Mouse (Mus musculus) spleen, adult 12 weeks (tissue): Measurements from ENCODE around the gene Vwa7.
"Not testable (repeated sequence)": the region's sequence is repeated elsewhere in the genome, so short reads cannot be mapped to it uniquely, and the experiment has no call there.

ENCODE experiments used
- DNase-seq: peaks from one replicate; pipeline ENCODE4 v3.0.0; 2022; ENCODE audit warnings: low spot score

Gene Vwa7

DNA sequence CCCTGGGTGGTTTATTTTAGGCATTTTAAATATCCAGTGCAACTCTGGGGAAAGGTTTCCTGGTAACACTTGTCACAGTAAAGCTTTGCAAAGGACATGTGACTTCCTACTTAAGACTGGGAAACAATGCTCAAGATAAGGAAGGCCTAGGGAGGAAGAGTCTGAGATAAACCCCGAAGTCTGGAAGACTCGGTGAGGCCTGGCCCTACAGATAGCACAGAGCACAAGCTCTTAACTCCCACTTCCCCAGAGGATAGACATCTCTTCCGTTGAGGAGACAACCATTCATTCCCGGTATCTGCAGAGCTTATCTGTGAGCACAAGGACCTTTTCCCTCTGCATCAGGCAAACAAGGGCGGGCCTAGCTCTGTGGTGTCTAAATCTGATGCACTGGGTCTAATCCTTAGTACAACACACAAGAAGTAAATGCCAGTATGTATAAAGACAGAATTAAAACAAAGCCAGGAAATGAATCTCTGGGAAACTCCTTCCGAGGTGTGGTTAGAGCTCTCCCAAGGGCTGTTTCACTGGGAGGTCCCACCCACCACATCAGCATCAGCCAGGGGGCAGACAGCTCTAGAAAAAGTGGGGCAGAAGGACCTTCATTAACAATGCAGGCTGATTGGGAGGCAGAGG is 5.6 kb downstream of the Vwa7 start:
- DNase-seq, result no peak

DNA sequence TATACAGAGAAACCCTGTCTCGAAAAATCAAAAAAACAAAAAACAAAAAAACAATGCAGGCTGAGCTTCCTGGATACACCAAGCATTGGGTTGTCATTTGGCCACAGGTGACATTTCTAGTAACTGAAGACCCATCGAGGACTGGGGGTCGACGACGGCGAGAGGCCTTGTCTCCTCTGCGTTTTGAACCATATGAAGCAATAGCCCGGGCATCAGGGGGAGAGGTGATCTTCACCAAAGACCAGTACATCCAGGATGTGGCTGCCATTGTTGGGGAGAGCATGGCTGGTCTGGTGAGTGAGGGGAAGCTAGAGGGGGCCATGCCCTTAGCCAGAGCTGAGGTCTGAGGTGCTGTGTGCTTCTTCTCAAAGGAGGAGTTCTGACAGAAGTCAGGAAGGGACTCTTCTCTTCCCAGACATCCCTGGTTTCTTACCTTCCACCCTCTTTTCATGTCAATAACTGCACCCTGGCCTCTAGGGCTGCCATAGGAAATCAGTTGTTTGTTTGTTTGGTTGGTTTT is 6.2 kb downstream of the Vwa7 start:
- DNase-seq, result no peak

DNA sequence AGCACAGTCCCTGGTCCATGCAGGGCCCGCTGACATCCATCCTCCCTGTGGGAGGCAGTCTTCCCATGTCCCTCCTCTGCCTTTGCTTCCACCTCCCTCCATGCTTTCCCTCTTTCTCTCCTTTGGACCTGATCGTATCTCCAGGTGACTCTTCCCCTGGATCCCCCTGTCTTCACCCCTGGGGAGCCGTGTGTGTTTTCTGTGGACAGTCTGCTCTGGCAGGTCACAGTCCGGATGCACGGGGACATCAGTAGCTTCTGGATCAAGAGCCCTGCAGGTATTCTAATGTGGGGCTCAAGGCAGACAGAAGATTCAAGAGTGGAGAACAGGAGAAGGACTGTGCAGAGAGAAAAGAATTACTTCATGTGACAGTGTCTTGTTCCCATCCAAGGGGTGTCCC is 6.8 kb downstream of the Vwa7 start:
- DNase-seq, result no peak

DNA sequence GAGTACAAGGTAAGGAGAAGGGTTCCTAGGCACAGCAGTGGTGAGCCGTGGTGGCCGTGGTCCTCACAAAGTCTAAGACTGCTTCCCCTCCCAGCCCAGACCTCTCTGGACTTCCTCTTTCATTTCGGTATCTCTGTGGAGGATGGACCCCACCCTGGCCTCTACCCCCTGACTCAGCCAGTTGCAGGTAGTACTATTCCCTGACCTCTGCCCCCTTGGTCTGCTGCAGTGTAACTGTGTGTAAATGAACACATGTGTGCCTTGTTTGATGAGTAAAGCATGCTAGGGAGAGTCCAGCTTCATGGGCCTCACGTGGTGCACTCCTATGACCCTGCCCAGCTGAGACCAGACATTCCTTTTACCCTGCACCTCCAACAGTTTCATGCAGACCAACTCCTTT is 7.4 kb downstream of the Vwa7 start:
- DNase-seq, result no peak

DNA sequence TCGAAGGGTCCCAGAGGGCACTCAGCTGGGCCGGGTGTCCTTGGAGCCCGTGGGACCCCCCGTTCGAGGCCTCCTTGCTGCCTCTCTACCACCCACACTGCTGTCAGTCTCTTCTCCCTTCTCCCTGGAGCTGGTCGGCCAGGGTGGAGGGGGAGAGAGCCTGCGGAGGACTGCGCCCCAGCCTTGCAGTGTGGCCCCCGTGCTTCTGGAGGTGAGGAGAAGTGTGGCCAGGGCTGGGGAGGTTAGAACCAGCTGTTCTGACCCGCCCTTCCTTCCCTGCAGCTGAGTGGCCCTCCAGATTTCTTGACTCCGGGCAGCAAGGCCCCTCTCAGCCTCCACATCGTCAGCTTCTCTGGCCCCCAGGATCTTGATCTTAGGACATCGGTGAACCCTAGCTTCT is 7.9 kb downstream of the Vwa7 start:
- DNase-seq, result no peak

DNA sequence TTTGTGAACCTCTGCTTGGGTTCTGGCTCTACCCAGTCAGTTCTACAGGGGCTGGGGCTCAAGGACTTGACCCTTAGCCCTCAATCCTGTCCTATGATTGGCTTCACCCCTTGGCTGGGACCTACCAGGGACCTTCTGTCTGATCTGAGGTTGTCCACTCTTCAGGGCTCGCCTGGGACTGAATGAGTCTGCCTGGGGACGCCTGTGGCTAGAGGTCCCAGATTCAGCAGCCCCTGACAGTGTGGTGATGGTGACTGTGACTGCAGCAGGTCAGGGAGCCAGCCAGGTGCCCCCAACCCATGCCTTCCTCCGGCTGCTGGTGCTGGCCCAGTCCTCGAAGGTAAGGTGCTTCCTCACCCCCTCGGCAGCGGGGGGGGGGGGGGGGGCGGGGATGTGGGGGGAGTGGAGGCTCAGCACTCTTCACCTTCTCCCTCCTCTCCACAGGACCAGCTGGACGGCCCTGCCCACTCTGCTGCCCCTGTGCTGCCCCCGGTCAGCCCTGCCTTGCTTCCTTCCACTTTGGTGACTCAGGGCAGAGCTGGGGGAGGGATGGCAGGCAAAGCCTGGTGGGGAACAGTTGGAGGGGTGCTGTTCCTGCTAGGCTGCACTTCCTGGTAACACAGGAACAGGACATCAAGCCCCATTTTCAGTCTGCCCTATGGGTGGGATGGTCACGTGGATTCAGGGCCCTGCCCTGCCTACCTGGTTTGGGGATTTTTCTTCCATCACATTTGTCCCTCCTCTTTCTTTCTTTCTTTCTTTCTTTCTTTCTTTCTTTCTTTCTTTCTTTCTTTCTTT is 8.5 kb downstream of the Vwa7 start:
- no peak for DNase-seq

DNA sequence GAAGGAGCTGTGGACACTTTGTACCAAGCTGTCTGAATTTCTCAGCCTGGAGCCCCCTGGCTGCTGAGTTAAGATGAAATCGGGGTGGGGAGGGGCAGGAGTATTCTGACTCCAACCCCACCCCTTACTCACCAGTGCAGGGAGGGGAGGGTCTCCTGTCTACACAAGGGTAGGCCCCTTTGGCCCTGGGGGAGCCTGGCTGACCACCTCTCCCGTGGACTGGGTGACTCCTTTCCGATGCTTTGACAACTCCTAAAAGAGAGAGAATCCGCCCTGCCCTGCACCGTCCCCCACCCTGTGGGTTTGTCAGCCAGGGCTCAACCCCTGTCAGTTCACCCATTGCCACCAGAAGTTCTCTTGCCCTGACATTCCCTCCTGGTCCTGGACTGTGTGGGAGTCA is 9.8 kb downstream of the Vwa7 start:
- no peak for DNase-seq

DNA sequence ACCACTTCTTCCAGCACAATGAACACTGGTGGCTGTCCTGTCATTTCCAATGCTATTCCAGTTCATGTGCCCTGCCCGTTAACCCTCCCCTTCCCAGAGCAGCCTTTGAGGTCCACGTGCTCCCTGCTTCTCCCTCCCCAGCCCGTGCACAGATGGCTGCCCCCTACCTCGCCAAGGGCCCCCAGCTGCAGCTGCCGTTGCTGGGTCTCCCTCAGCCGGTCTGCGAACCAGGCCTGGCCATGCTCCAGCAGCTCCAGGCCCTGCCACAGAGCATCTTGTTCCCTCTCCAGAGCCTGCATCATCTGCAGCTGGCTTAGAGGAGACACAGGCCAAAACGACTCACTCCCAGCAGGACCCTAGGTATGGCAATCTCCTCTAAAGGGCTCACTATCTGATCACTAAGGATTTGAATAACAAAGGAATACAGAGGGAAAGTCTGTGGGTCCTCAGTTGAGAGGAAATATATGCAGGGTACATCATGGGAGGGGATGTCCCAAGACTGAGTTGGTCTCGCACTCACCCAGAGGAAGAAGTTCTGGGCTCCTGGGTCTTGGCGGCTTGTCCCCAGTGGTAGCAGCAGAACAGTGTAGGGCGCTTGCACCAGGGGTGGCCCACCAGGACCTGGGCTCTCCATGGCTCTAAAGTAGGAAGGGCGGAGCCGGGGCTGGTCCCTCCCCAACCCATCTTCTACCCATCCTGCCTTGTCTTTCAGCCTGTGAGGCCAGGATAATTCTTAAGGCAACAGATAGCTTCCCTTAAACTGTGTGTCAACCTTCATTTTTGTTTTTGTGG is 11.1 kb downstream of the Vwa7 start, which contains the start of gene Sapcd1:
TSS of gene Sapcd1 (minus strand) at position 740 of the 792 bp plus-strand sequence.
- DNase-seq, result no peak

DNA sequence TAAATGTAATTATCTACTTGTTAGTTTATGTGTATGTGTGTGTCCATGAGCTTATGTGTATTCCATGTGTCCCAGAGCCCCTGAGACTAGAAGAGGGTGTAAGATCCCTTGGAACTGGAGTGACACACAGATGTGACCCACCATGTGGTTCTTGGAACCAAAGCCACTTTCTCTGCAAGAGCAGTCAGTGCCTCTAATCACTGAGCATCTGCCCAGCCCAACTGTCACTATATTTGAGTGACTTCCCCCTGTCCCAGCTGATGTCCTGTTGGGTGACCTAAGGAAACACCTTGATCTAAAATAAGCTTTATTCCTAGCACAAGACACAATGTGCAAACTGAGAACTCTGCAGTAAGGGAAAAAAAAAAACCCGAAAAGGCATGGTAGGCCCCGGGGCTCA is 11.9 kb downstream of the Vwa7 start:
- no peak for DNase-seq

DNA sequence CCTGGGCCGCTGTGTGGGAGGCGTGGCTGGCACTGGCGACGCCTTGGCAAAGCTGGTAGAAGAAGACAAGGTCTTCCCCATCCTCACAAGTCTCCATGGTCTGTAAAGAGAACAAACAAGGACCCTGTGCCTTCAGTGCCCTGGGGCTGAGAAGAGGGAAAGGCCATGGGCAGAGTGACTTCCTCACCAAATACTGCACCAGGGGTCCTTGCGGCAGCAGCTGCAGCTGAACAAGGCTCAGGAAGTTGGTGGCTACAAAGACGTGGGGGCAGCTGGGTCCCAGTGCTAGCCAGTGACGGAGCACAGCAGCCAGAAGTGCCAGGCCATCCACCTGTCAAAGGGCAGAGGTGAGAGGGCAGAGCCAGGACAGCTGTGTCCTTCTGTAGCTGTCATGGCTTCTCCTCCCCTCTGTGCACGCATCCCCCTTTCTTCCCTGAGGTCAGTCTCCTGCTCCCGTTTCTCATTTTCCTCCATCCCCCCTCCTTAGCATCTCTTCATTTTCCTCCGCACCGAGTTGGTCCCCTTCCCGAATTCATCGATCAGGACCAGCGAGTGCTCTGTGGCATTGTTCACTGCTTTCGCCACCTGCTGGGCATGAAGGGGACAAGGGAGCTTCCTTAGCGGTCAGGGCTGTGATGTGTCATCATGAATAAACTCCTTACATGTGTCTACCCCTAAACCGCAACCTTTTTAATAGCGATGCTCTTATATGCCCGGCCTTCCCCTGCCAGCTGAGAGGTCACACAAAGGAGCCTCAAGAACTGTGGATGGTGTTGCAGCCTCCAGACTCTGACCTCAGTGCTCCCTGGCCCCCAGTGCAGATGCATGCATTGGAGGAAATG is 13.5 kb downstream of the Vwa7 start:
- no peak for DNase-seq

DNA sequence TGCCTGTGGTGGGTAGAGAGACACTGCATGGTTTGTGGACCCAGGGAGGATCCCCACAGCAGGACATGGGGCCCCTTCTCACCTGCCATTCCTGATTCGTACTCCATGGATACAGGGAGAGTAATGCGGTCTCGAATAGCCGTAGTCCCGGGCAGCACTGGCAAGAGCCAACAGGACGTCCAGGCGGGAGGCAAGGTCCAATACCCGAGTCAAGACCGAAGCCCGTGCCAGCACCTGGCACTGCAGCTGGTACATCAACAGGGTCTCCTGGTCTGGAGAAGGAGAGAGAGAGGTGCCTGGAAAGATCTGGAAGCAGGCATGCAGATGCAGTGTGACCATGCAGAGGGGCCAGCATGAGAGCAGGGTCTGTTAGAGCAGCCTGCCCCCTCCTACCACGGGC is 14.9 kb downstream of the Vwa7 start:
- no peak for DNase-seq

DNA sequence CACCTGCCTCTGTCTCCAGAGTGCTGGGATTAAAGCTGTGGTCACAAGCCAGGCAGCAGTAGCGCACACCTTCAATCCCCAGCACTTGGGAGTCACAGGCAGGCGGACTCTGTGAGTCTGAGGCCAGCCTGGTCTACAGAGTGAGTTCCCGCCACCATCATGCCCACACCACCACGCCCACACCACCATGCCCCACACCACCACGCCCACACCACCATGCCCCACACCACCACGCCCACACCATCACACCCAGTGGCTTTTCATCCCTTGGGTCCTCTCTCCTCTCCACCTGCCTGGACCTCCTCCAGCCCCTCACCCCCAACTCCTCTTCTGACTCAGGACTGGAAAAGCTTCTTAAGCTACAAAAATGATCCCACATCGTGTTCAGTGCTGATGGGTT is 15.5 kb downstream of the Vwa7 start:
- no peak for DNase-seq

DNA sequence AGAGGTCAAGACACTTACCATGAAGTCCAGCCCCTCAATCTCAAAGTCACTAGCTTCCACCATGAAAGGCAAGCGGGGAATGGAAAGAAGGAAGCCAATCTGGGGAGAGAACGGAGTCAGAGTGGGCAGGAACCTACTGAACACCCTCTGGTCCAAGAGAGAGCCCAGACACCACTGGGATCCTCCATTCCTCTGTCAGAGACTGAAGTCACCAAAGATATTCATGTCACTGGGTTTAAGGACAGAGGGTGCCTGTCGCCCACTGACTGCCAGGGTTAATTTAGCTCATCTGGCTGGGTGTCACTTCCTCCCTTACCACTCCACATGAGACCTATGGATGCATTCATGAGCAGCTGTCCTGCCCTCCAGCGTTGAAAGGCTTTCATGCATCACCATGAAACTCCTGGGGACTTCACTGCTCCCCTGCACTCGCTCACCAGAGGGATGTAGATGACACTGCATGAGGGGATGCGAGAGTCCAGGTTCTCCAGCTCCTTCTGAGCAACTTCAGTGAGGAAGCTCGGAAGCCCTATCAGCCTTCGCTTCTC is 16.0 kb downstream of the Vwa7 start:
- DNase-seq, result no peak

DNA sequence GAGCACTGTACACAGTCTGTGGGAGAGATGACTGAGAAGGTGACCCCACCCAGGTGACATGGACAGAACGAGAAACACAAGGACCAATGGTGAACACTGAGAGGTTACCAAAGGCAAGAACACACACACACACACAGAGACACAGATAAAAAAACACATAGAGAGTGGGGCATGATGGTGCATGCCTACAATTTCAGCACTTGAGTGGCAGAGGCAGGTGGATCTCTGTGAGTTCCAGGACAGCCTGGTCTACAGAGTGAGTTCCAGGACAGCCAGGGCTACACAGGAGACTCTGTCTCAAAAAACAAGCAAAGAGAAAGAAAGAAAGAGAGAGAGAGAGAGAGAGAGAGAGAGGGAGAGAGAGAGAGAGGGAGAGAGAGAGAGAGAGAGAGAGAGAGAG is 17.3 kb downstream of the Vwa7 start:
- DNase-seq, result not testable (repeated sequence)

DNA sequence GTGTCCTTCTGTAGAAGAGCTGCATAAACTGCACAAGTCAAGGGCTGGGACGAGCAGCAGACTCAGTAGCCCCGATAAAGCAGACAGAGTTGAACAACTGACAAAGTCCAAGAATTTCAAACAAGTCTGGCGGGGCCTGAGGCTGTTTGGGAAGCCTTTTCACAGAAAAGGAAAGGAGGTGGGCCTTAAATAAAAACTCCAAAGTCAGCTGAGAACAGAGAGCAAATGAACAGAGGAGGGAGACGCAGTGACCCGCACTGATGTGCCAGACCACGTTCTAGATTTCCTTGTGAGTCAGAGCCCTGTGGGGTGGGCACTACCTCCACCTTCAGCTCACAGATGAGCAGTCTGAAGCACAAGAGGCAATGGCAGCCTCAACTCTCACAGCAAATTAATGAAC is 18.5 kb downstream of the Vwa7 start:
- no peak for DNase-seq

DNA sequence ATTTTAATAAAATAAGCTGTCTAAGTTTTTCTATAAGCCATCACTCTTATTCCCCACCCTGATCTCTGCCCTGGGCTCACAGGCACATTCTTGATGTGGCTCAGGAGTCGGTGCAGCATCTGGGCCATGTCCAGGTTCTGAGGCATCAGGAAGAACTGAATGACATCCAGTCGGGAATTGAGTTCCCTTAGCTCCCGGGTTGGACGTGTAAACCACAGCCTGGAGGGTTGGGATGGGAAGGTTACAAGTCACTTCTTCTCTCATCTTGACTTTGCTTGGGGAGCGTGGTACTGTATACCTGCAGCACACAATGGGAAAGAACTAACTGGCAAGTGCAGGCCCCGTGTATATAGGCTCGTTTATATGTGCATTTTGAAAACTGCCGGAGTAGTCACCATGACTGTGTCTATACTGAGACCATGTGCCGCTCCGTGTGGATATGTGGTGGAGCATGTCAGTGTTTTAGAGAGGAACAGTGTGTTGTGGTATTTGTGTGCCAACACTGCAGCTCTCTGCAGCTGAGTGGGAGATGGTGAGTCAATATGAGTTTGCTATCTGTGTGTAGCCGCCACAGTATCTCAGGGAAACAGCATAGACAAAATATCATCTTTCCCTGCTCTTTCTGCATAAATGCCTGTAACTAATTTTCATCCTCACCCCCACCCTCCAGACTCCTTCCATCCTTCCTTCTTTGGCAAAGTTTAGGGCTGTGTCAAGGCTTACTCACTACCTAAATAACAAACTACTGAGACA is 22.9 kb downstream of the Vwa7 start:
- no peak for DNase-seq

DNA sequence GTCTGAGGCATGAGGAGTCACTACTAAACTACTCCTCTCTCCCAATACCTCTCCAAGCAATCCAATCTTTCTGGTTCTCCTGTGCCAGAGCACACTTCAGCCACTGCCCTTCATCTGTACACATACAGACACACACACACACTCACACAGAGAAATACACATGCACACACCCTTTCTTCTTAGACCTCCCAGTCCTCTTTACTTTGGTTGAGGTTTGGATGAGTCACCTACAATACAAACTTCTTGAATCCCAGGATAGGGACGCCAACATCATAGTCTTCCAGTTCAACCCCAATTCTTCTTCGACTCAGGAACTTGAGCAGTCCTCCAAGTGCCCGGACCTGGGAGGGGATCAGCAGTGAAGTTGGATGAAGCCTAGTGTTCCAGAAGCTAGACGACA is 27.4 kb downstream of the Vwa7 start:
- no peak for DNase-seq

DNA sequence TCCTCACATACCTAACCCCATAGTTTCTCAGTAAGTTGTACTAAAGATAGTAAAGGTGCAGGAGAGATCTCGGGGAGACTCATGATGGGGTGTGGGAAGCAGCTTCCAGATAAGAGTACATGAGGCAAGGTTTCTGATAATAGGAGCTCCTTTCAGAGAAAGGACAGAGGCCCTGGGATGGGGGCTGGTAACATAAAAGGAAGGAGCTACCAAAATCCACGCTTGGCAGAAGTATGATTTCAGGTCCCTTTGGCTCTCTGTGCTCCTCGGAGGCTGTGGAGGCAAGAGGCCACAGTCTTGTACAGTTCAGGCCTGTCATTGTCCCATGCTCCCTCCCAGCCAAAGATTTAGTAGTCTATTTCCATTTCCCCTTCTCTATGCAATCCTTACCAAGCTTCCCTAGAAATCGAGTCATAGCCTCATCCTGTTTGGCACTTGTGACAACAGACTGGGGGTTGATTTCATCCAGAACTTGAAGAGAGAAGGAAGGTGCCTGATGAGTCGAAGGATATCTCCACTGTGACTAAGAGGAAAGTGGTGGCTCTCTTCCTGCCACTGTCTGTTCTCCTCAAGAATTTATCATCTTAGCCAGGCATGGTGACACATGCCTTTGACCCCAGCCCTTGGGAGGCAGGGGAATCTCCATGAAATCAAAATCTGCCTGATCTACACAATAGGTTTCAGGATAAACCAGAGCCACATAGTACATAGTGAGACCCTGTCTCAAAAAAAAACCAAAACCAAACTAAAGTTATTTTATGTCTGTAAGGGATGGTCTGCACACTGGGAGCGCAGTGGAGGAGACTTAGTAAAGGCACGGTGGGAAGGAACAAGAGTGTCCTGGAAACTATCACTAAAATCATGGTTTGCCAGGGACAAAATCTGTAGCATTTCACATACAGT is 28.8 kb downstream of the Vwa7 start:
- DNase-seq, result no peak

DNA sequence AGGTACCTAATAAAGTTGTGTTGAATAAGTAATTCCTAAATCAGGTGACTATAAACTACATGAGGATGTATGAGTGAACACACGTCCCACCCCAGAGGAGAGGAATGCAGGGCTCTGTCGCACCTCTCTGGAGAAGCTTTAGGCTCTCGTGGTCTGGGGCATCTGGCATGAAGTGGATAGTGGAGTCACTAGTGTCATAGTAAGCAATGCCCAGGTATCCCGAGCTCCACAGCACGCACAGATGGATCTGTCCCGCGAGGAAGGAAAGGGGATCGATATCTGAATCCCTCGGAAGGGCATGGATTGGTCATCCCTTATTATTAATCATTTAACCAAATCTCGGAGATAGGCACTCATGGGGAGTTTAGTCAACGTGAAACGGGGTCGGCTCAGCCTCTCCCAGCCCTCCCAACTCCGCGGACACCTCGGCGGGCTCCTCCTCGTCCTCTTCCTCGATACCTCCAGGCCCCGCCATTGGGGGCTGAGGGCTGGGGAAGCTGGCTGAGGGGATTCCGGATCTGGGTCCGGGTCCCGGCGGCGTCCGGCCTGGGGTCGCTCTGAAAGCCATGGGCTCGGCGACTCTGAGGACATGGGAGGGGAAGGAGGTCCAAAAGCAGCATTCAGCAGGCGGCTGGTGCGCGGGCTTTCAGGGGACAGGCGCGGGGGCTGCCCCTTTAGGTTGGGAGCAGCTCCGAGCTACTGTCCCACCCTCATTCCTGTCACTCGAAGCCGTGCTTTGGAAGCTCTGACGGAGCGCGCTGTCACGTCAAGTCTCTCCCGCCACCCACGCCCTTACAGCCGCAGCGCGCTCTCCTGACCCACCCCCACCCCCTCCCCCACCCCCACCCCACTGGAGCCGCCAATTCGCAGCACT is 29.7 kb downstream of the Vwa7 start:
- no peak for DNase-seq
